Mouse (Mus musculus) lung, postnatal 0 days (tissue): Measurements from ENCODE around the gene S1pr2. TPM values are rescaled to one million over a fixed set of nuclear protein-coding genes. Genes with fewer than 3 reads are reported as not detected.
"Not testable (repeated sequence)": the region's sequence is repeated elsewhere in the genome, so short reads cannot be mapped to it uniquely, and the experiment has no call there.

Experiments
- ATAC-seq: fragments of 200-750 bp; cut with Nextera tagmentation; 2 replicates; pipeline ENCODE4 v1.8.0; 2017; ENCODE audit warnings: moderate library complexity
- DNase-seq: peaks from one replicate; pipeline ENCODE4 v3.0.0-alpha.2; 2016; ENCODE audit warnings: low spot score
- H3K27ac ChIP-seq: fragments of 300-500 bp; sonication (generic); 2 replicates; pipeline ENCODE4 v1.5.1; 2014; ENCODE audit warnings: antibody characterized with exemption, mild to moderate bottlenecking, low read length, mixed read lengths
- H3K27me3 ChIP-seq: fragments of 300-500 bp; sonication (generic); replicated peaks from 2 replicates; pipeline ENCODE4 v1.6.1; 2014; ENCODE audit warnings: low read length, mixed read lengths; ENCODE audit not compliant: insufficient read depth
- H3K36me3 ChIP-seq: fragments of 300-500 bp; sonication (generic); 2 replicates; pipeline ENCODE4 v1.6.1; 2014; ENCODE audit warnings: low read length, mixed read lengths; ENCODE audit not compliant: insufficient read depth
- H3K4me1 ChIP-seq: fragments of 300-500 bp; sonication (generic); 2 replicates; pipeline ENCODE4 v1.6.1; 2014; ENCODE audit warnings: antibody characterized with exemption, low read depth, low read length, mixed read lengths; ENCODE audit not compliant: insufficient read depth
- H3K4me2 ChIP-seq: fragments of 300-500 bp; sonication (generic); replicated peaks from 2 replicates; pipeline ENCODE4 v1.6.1; 2014; ENCODE audit warnings: low read depth, mild to moderate bottlenecking, low read length, moderate library complexity, mixed read lengths
- H3K4me3 ChIP-seq: fragments of 300-500 bp; sonication (generic); 2 replicates; pipeline ENCODE4 v1.5.1; 2014; ENCODE audit warnings: low read depth, low read length
- H3K9ac ChIP-seq: fragments of 300-500 bp; sonication (generic); replicated peaks from 2 replicates; pipeline ENCODE4 v1.6.1; 2014; ENCODE audit warnings: low read depth, mild to moderate bottlenecking
- H3K9me3 ChIP-seq: fragments of 300-500 bp; sonication (generic); 2 replicates; pipeline ENCODE4 v1.6.1; 2016; ENCODE audit warnings: low read length, mixed read lengths
- CTCF ChIP-seq: IDR thresholded peaks from 2 replicates; pipeline ENCODE4 v1.5.1; 2016; ENCODE audit warnings: antibody characterized with exemption, mild to moderate bottlenecking
- EP300 ChIP-seq: IDR thresholded peaks from 2 replicates; pipeline ENCODE4 v1.6.1; 2016; ENCODE audit warnings: antibody characterized with exemption, mild to moderate bottlenecking, control low read depth
- WGBS: fragments of 180-500 bp; shearing (Covaris S2); extraction: QIAGEN DNeasy Blood & Tissue Kit; methylation state at CpG from one replicate; pipeline ENCODE4 v1.1.7; 2014; 5-methylcytosine and 5-hydroxymethylcytosine counted together
- polyA plus RNA-seq: library from polyadenylated mRNA; unstranded; fragments of >200 nt; fragmentation: Nextera tagmentation; extraction: Ambion mirVana; gene quantifications from 2 replicates; pipeline ENCODE4 v1.2.1, GENCODE M21; 2015

S1pr2 gene
- polyA plus RNA-seq, 1 experiment from 2014 or later, result 62.3 TPM

DNA sequence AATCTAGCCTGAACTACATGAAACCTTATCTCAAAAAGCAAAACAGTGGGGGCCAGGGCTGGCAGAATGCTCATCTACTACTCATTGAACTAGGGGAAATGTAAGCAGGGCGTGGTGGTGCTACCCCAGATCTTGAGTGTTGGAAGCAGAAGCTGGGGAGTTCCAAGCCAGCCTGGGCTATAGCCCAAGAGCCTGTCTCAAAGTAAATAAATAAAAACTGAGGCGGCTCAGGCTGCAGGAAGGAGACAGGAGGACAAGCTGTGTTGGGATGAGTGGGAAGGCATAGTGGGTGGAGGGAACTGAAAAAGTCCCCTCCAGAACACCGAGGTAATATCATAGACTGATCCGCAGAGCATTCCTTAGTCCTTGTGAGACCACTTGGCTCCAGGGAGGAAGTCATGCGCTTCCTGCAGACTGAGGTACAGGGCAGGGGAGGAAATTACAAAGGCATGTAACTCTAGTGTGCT, 35.3 kb upstream of the S1pr2 start:
- Histone ChIP-seq H3K4me1 (peaks cover 13% of the 10 kb centered on the region), H3K27ac (peak overlapping the region; percentile 71), H3K4me3 (no peak overlapping the region), H3K9ac (no peak overlapping the region), H3K36me3 (0 out of 2 replicates have a peak, but pooled peaks cover 7% of the 10 kb centered on the region), H3K9me3 (no peaks in the 10 kb centered on the region), H3K27me3 (no peaks in the 10 kb centered on the region), H3K4me2 (no peak overlapping the region)
- DNase-seq (peak; percentile 61), ATAC-seq (peak; percentile 46)
- WGBS, result 13% methylated on average over 5 of the region's 5 CpGs
- peak; percentile 82 for TF ChIP-seq EP300
- no peak for TF ChIP-seq CTCF

DNA sequence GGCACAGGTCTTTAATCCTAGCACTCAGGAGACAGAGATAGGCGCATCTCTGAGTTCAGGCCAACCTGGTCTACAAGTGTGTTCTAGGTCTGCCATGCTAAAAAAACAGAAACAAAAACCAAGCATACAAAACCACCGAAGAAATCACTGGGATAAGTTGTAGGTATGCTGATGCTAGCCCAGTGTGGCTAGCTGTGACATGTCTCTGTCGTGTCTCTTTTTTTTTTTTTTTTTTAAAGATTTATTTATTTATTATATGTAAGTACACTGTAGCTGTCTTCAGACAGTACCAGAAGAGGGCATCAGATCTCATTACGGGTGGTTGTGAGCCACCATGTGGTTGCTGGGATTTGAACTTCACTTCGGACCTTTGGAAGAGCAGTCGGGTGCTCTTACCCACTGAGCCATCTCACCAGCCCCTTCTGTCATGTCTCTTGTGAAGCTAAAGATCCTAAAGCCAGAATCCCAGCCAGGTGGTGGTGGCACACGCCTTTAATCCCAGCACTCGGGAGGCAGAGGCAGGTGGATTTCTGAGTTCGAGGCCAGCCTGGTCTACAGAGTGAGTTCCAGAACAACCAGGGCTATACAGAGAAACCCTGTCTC, 34.5 kb upstream of the S1pr2 start:
- not testable (repeated sequence) for H3K27me3 ChIP-seq, ATAC-seq, H3K4me3 ChIP-seq, H3K4me2 ChIP-seq, H3K9ac ChIP-seq, H3K9me3 ChIP-seq, DNase-seq
- 0 out of 2 replicates have a peak, but pooled peaks cover 13% of the 10 kb centered on the region for H3K36me3 ChIP-seq
- H3K4me1 ChIP-seq, result peaks cover 13% of the 10 kb centered on the region
- H3K27ac ChIP-seq, result peak overlapping the region; percentile 71
- peak; percentile 20; the same call in 1 of the 2 replicates for TF ChIP-seq CTCF
- WGBS, result 65% methylated on average over 9 of the region's 9 CpGs

DNA sequence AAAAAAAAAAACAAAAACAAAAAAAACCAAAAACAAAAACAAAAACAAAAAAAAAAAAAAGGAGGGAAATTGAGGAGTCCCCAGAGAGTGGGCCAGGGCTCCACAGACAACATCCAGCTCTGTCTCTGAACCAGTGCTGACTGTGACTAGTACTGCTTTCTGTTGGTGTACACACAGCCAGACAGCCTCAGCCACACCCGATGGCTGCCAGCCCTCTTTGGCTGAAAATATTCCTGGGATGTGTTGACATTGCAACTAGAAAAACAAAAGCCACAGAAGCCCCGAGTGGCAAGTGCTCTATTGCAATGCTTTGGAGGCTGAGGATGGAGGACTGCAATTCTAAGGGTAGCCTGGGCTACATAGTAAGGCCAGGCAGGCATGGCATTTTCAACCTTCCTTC, 33.8 kb upstream of the S1pr2 start:
- H3K27ac ChIP-seq, result peak overlapping the region; percentile 43; the same call in 1 of the 2 replicates
- H3K9me3 ChIP-seq, result no peaks in the 10 kb centered on the region
- no peaks in the 10 kb centered on the region for H3K27me3 ChIP-seq
- no peak overlapping the region for H3K9ac ChIP-seq
- H3K36me3 ChIP-seq, result 0 out of 2 replicates have a peak, but pooled peaks cover 16% of the 10 kb centered on the region
- H3K4me2 ChIP-seq, result no peak overlapping the region
- 11% methylated on average over 2 of the region's 2 CpGs for WGBS
- no peak overlapping the region for H3K4me3 ChIP-seq
- ATAC-seq (0 out of 2 replicates have a peak, but pooled peaks have one; percentile 34), DNase-seq (peak; percentile 42)
- TF ChIP-seq EP300 (peak; percentile 26), CTCF (no peak)
- peaks cover 10% of the 10 kb centered on the region for H3K4me1 ChIP-seq

DNA sequence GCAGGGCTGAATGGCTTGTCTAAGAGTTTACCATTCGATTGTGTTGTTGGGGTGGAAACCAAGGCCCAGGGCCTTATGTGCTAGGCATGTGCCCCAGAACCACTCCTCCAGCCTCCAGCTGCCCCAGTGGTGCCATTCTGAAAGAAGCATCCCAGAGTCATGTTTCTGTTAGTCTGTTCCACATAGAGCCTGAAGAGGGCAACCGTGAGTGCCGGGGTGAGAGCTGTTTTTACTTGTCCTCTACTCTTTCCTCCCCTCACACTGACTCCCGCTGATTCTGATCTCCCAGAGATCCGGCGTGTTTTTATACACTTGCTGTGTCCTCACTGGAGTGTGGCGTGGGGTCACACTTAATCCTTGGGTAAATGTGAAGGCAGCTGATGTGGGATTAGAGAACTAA, 31.4 kb upstream of the S1pr2 start:
- H3K9me3 ChIP-seq, result no peaks in the 10 kb centered on the region
- H3K4me2 ChIP-seq, result no peak overlapping the region
- ATAC-seq, result no peak
- no peak overlapping the region for H3K27ac ChIP-seq
- H3K36me3 ChIP-seq, result 0 out of 2 replicates have a peak, but pooled peaks cover 16% of the 10 kb centered on the region
- no peaks in the 10 kb centered on the region for H3K27me3 ChIP-seq
- H3K4me1 ChIP-seq, result no peaks in the 10 kb centered on the region
- DNase-seq, result no peak
- no peak overlapping the region for H3K4me3 ChIP-seq
- WGBS, result 82% methylated on average over 7 of the region's 7 CpGs
- TF ChIP-seq EP300 (no peak), CTCF (peak; percentile 47)
- no peak overlapping the region for H3K9ac ChIP-seq

DNA sequence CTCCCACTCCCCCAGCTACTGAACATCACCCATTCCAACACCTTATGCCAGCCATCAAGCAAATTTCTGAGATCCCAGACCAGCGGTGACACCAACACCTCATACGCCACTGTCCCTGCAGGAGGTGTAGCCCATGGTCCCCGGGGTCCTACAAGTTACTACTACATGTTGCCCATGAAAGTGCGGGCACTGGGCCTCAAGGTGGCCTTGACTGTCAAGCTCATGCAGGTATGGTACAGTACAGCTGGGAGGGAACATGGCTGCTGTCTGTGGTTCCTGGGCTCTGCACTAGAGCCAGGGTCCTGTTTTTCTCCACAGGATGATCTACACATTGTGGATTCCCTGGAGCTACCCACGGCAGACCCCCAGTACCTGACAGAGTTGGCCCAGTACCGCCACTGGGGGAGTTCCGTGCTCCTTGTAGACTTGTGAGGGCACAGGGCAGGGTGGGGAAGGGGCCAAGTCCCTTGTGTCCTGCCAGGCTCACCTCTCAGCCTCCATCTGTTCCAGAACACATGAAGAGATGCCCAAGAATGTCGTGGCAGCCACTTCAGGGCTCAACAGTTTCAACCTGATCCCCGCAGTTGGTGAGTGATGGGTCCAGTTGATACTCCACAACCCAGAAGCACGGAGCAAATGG, 30.9 kb upstream of the S1pr2 start:
- WGBS, result 93% methylated on average over 10 of the region's 10 CpGs
- DNase-seq, result no peak
- Histone ChIP-seq H3K4me1 (no peaks in the 10 kb centered on the region), H3K36me3 (0 out of 2 replicates have a peak, but pooled peaks cover 16% of the 10 kb centered on the region), H3K4me3 (no peak overlapping the region), H3K4me2 (no peak overlapping the region), H3K9me3 (no peaks in the 10 kb centered on the region), H3K27me3 (no peaks in the 10 kb centered on the region), H3K27ac (no peak overlapping the region), H3K9ac (no peak overlapping the region)
- TF ChIP-seq CTCF (no peak), EP300 (no peak)
- no peak for ATAC-seq
